Comparison of ENCODE assay signal across 8 mouse cellular contexts in genomic region chr6:125096597-125097345, GRCm38 (mm10). TPM values are rescaled to one million over a fixed set of nuclear protein-coding genes. Genes with fewer than 3 reads are reported as not detected.
A peak's percentile ranks its signal among the peaks of the same experiment; 100 is the strongest.
DNase-seq lines count a peak whose midpoint lies in the region; ATAC-seq and TF ChIP-seq lines count a peak whose summit lies in the region.

No protein-coding gene starts in this region.

- H3K9me3 ChIP-seq in embryonic facial prominence, embryonic 11.5 days (replicated peaks; ENCODE audit: control insufficient read depth, low read length): no peaks in the 10 kb centered on the region
- H3K9me3 ChIP-seq in heart, embryonic 13.5 days: no peaks in the 10 kb centered on the region
- no peaks in the 10 kb centered on the region for H3K9me3 ChIP-seq in kidney, postnatal 0 days (replicated peaks; ENCODE audit: low read length)
- no peaks in the 10 kb centered on the region for H3K9me3 ChIP-seq in lung, embryonic 16.5 days (ENCODE audit: control insufficient read depth, low read length)

- DNase-seq in CD4-positive helper T cell, adult 2 months (ENCODE audit: low read depth, low spot score): peak; percentile 70
- peak; percentile 69 for DNase-seq in adipocyte (ENCODE audit: low spot score)
- peak; percentile 70 for DNase-seq in embryonic facial prominence, embryonic 11.5 days (ENCODE audit: low spot score)
- peak; percentile 86 for DNase-seq in kidney, postnatal 0 days (ENCODE audit: low spot score)
- peak; percentile 35 for DNase-seq in ovary, postnatal 10 days (ENCODE audit: low spot score)
- peak; percentile 73 to 80 for DNase-seq in thymus, postnatal 36 days

- no peaks in the 10 kb centered on the region for H3K27me3 ChIP-seq in embryonic facial prominence, embryonic 11.5 days (ENCODE audit: control insufficient read depth, insufficient read depth, low read length)
- no peaks in the 10 kb centered on the region for H3K27me3 ChIP-seq in heart, embryonic 13.5 days (replicated peaks)
- H3K27me3 ChIP-seq in kidney, postnatal 0 days (ENCODE audit: insufficient read depth, low read length): no peaks in the 10 kb centered on the region
- no peaks in the 10 kb centered on the region for H3K27me3 ChIP-seq in lung, embryonic 16.5 days (ENCODE audit: control insufficient read depth, insufficient read depth, low read depth, low read length)

- peaks cover 13% of the 10 kb centered on the region for H3K36me3 ChIP-seq in embryonic facial prominence, embryonic 11.5 days (replicated peaks; ENCODE audit: control insufficient read depth, insufficient read depth, low read depth, low read length)
- H3K36me3 ChIP-seq in heart, embryonic 13.5 days: peaks cover 38% of the 10 kb centered on the region
- peaks cover 26% of the 10 kb centered on the region for H3K36me3 ChIP-seq in kidney, postnatal 0 days (ENCODE audit: insufficient read depth, low read length)
- peaks cover 19% of the 10 kb centered on the region for H3K36me3 ChIP-seq in lung, embryonic 16.5 days (ENCODE audit: control insufficient read depth, insufficient read depth, low read length)

- H3K9ac ChIP-seq in embryonic facial prominence, embryonic 11.5 days (replicated peaks; ENCODE audit: low read length): peak overlapping the region; percentile 88
- peak overlapping the region; percentile 98 for H3K9ac ChIP-seq in heart, embryonic 13.5 days
- peak overlapping the region; percentile 96 for H3K9ac ChIP-seq in kidney, postnatal 0 days (ENCODE audit: low read depth, low read length)
- H3K9ac ChIP-seq in lung, embryonic 16.5 days (ENCODE audit: low read length): peak overlapping the region; percentile 92

- TF ChIP-seq CTCF in kidney, postnatal 0 days (IDR thresholded peaks at IDR 0.05; ENCODE audit: low read depth): 0 out of 2 replicates have a peak, but pooled peaks have one; percentile 2

- peak overlapping the region; percentile 95 for H3K27ac ChIP-seq in embryonic facial prominence, embryonic 11.5 days (replicated peaks; ENCODE audit: low read depth, low read length)
- H3K27ac ChIP-seq in heart, embryonic 13.5 days (replicated peaks): peak overlapping the region; percentile 96
- peak overlapping the region; percentile 98 for H3K27ac ChIP-seq in kidney, postnatal 0 days
- H3K27ac ChIP-seq in lung, embryonic 16.5 days (ENCODE audit: low read length): peak overlapping the region; percentile 95

- H3K4me1 ChIP-seq in embryonic facial prominence, embryonic 11.5 days (ENCODE audit: control insufficient read depth, insufficient read depth, low read length): peaks cover 16% of the 10 kb centered on the region
- H3K4me1 ChIP-seq in heart, embryonic 13.5 days: peaks cover 37% of the 10 kb centered on the region
- peaks cover 28% of the 10 kb centered on the region for H3K4me1 ChIP-seq in kidney, postnatal 0 days (replicated peaks; ENCODE audit: insufficient read depth, low read length)
- peaks cover 30% of the 10 kb centered on the region for H3K4me1 ChIP-seq in lung, embryonic 16.5 days (replicated peaks; ENCODE audit: control insufficient read depth, insufficient read depth, low read length)

- H3K4me3 ChIP-seq in embryonic facial prominence, embryonic 11.5 days (ENCODE audit: low read depth, low read length): peak overlapping the region; percentile 95
- peak overlapping the region; percentile 92 for H3K4me3 ChIP-seq in heart, embryonic 13.5 days
- H3K4me3 ChIP-seq in kidney, postnatal 0 days (replicated peaks; ENCODE audit: low read depth, low read length): peak overlapping the region; percentile 99
- peak overlapping the region; percentile 90 for H3K4me3 ChIP-seq in lung, embryonic 16.5 days (ENCODE audit: low read length)

- WGBS in embryonic facial prominence, embryonic 11.5 days: 0% methylated on average over 31 of the region's 44 CpGs
- WGBS in heart, embryonic 13.5 days: under 1% methylated on average over 42 of the region's 44 CpGs
- under 1% methylated on average over 42 of the region's 44 CpGs for WGBS in kidney, postnatal 0 days
- WGBS in lung, embryonic 16.5 days: 0% methylated on average over 36 of the region's 44 CpGs

- peak overlapping the region; percentile 89 for H3K4me2 ChIP-seq in embryonic facial prominence, embryonic 11.5 days (ENCODE audit: low read depth, low read length)
- H3K4me2 ChIP-seq in heart, embryonic 13.5 days: peak overlapping the region; percentile 99
- peak overlapping the region; percentile 85 for H3K4me2 ChIP-seq in kidney, postnatal 0 days (ENCODE audit: low read length)
- peak overlapping the region; percentile 95 for H3K4me2 ChIP-seq in lung, embryonic 16.5 days (ENCODE audit: low read depth, low read length)

- peak; percentile 53 for ATAC-seq in embryonic facial prominence, embryonic 11.5 days (replicated peaks; ENCODE audit: insufficient number of reproducible peaks, low FRiP score, low TSS enrichment, low read depth)
- peak; percentile 51 for ATAC-seq in heart, embryonic 13.5 days (ENCODE audit: extremely low read depth, insufficient number of reproducible peaks, low FRiP score, low TSS enrichment)
- ATAC-seq in kidney, postnatal 0 days (replicated peaks; ENCODE audit: low FRiP score, low read depth): peak; percentile 85
- peak; percentile 55 for ATAC-seq in lung, embryonic 16.5 days (ENCODE audit: low read depth)

RNA-seq across cellular contexts. Expression of gene Chd4, which starts 1.0 kb away (rescaled TPM):
- 93.2 and 94.5 TPM in 2 replicates for polyA plus RNA-seq in embryonic facial prominence, embryonic 11.5 days (2014; fragmentation: Nextera tagmentation; extraction: Ambion mirVana)
- polyA plus RNA-seq in heart, embryonic 13.5 days (2015; fragmentation: Nextera tagmentation; extraction: Ambion mirVana): 57.5 and 67.0 TPM in 2 replicates
- polyA plus RNA-seq in kidney, postnatal 0 days (2015; fragmentation: Nextera tagmentation; extraction: Ambion mirVana): 60.7 and 64.2 TPM in 2 replicates
- 58.2 and 59.4 TPM in 2 replicates for polyA plus RNA-seq in lung, embryonic 16.5 days (2015; fragmentation: Nextera tagmentation; extraction: Ambion mirVana)

RNA-seq across cellular contexts. Expression of gene Lpar5, which starts 29.1 kb away (rescaled TPM):
- 0.25 and 0.49 TPM in 2 replicates for polyA plus RNA-seq in embryonic facial prominence, embryonic 11.5 days (2014; fragmentation: Nextera tagmentation; extraction: Ambion mirVana)
- polyA plus RNA-seq in heart, embryonic 13.5 days (2015; fragmentation: Nextera tagmentation; extraction: Ambion mirVana): 0.24 and 0.63 TPM in 2 replicates
- polyA plus RNA-seq in kidney, postnatal 0 days (2015; fragmentation: Nextera tagmentation; extraction: Ambion mirVana): 0.29 and 0.30 TPM in 2 replicates
- polyA plus RNA-seq in lung, embryonic 16.5 days (2015; fragmentation: Nextera tagmentation; extraction: Ambion mirVana): 0.45 and 0.49 TPM in 2 replicates

RNA-seq across cellular contexts. Expression of gene Nop2, which starts 34.9 kb away (rescaled TPM):
- polyA plus RNA-seq in embryonic facial prominence, embryonic 11.5 days (2014; fragmentation: Nextera tagmentation; extraction: Ambion mirVana): 66.3 and 69.8 TPM in 2 replicates
- 42.7 and 48.1 TPM in 2 replicates for polyA plus RNA-seq in heart, embryonic 13.5 days (2015; fragmentation: Nextera tagmentation; extraction: Ambion mirVana)
- 41.1 and 43.2 TPM in 2 replicates for polyA plus RNA-seq in kidney, postnatal 0 days (2015; fragmentation: Nextera tagmentation; extraction: Ambion mirVana)
- polyA plus RNA-seq in lung, embryonic 16.5 days (2015; fragmentation: Nextera tagmentation; extraction: Ambion mirVana): 44.5 and 52.5 TPM in 2 replicates

RNA-seq across cellular contexts. Expression of gene Acrbp, which starts 47.3 kb away (rescaled TPM):
- 10.0 and 12.5 TPM in 2 replicates for polyA plus RNA-seq in embryonic facial prominence, embryonic 11.5 days (2014; fragmentation: Nextera tagmentation; extraction: Ambion mirVana)
- polyA plus RNA-seq in heart, embryonic 13.5 days (2015; fragmentation: Nextera tagmentation; extraction: Ambion mirVana): 5.4 and 6.6 TPM in 2 replicates
- polyA plus RNA-seq in kidney, postnatal 0 days (2015; fragmentation: Nextera tagmentation; extraction: Ambion mirVana): 4.2 and 4.5 TPM in 2 replicates
- 12.9 and 16.4 TPM in 2 replicates for polyA plus RNA-seq in lung, embryonic 16.5 days (2015; fragmentation: Nextera tagmentation; extraction: Ambion mirVana)

RNA-seq across cellular contexts. Expression of gene Iffo1, which starts 48.3 kb away (rescaled TPM):
- polyA plus RNA-seq in embryonic facial prominence, embryonic 11.5 days (2014; fragmentation: Nextera tagmentation; extraction: Ambion mirVana): 7.0 and 10.3 TPM in 2 replicates
- polyA plus RNA-seq in heart, embryonic 13.5 days (2015; fragmentation: Nextera tagmentation; extraction: Ambion mirVana): 9.4 and 9.5 TPM in 2 replicates
- polyA plus RNA-seq in kidney, postnatal 0 days (2015; fragmentation: Nextera tagmentation; extraction: Ambion mirVana): 8.1 and 8.7 TPM in 2 replicates
- polyA plus RNA-seq in lung, embryonic 16.5 days (2015; fragmentation: Nextera tagmentation; extraction: Ambion mirVana): 5.5 and 7.2 TPM in 2 replicates

Comparison
In these comparisons a context has a peak if more than half of its experiments do, and no peak if none do; other contexts are left out.
1. Peak in every context shown above with its lines: DNase-seq, ATAC-seq, H3K4me3 ChIP-seq and H3K27ac ChIP-seq.
2. DNase-seq: peak in every context shown above with its lines; median percentile 86 in kidney, postnatal 0 days; 76 in thymus, postnatal 36 days; 70 in CD4-positive helper T cell, adult 2 months; 70 in embryonic facial prominence, embryonic 11.5 days; 69 in adipocyte; 35 in ovary, postnatal 10 days.